Mouse (Mus musculus): Measurements from ENCODE around the gene Ssu72. TPM values are rescaled to one million over a fixed set of nuclear protein-coding genes. Genes with fewer than 3 reads are reported as not detected.

Gene Ssu72
- total and polyA plus RNA-seq, 3 experiments, result 160 to 245 (median 169) TPM

DNA sequence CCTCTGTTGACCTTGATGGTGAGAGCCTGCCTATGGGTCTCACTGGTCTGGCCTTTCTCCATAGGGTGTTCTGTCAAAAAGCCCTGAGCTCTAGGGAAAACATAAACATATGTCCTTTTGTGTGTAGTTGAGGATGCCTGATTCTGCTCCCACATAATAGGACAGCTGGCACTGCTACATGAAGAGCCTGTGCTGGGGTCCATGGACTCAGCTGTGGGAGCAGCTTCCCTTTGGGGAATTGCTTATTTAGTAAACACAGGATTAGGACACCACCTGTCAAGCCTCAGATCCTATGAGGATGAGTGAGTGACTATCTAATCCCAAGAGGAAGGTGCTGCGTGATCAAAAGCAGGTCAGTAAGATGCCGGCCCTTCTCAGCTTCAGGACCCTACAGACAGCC lies 23.4 kb downstream of the Ssu72 start:
- Histone ChIP-seq H3K27me3 (replicated peaks) (no peaks in the 10 kb centered on the region), H3K36me3 (replicated peaks in 1 of 2; ENCODE audit: control insufficient read depth in 1 of 2, insufficient read depth in 1 of 2, low read length in 1 of 2) (peaks cover 63 to 89% of the 10 kb centered on the region in 2 experiments), H3K9ac (ENCODE audit: insufficient read depth, low read depth) (no peak overlapping the region), H3K4me2 (ENCODE audit: insufficient read depth, low read depth, poor library complexity, severe bottlenecking) (no peak overlapping the region), H3K4me3 (replicated peaks in 1 of 3; ENCODE audit: low read depth in 2 of 3, low read length in 2 of 3, poor library complexity in 1 of 3) (no peak overlapping the region), H3K27ac (ENCODE audit: insufficient read depth, low read depth) (no peak overlapping the region), H3K79me2 (replicated peaks; ENCODE audit: control insufficient read depth, extremely low read depth, insufficient read depth, poor library complexity, severe bottlenecking) (no peaks in the 10 kb centered on the region), H3K4me1 (ENCODE audit: control insufficient read depth in 1 of 2, insufficient read depth in 2 of 2) (no peaks in the 10 kb centered on the region), H3K9me3 (replicated peaks; ENCODE audit: low read length) (no peaks in the 10 kb centered on the region)
- TF ChIP-seq MXI1 (IDR thresholded peaks at IDR 0.05; ENCODE audit: low read depth, low read length), result no peak
- TF ChIP-seq EP300 (IDR thresholded peaks at IDR 0.05; ENCODE audit: low read length), result no peak
- no peak for TF ChIP-seq TBP (conservative IDR thresholded peaks at IDR 0.05; ENCODE audit: low read depth, low read length)
- TF ChIP-seq ZC3H11A (IDR thresholded peaks at IDR 0.05; ENCODE audit: low read depth, low read length), result no peak
- TF ChIP-seq JUND (conservative IDR thresholded peaks at IDR 0.05; ENCODE audit: low read depth, low read length), result no peak
- no peak for TF ChIP-seq TCF12 (IDR thresholded peaks at IDR 0.05; ENCODE audit: low read depth, low read length)
- no peak for TF ChIP-seq MAX (IDR thresholded peaks at IDR 0.05; ENCODE audit: low read length)
- TF ChIP-seq PAX5 (IDR thresholded peaks at IDR 0.05; ENCODE audit: low read length), result no peak
- TF ChIP-seq POLR2A (IDR thresholded peaks at IDR 0.05; ENCODE audit: low read depth, low read length), result no peak
- TF ChIP-seq E2F4 (IDR thresholded peaks at IDR 0.05; ENCODE audit: insufficient replicate concordance, low read depth, low read length), result no peak
- TF ChIP-seq ETS1 (conservative IDR thresholded peaks at IDR 0.05; ENCODE audit: low read depth, low read length), result no peak
- no peak for TF ChIP-seq CTCF (conservative IDR thresholded peaks at IDR 0.05 in 1 of 2, IDR thresholded peaks at IDR 0.05 in 1 of 2; ENCODE audit: low read depth in 2 of 2, low read length in 2 of 2)
- TF ChIP-seq SMC3 (IDR thresholded peaks at IDR 0.05; ENCODE audit: low read depth, low read length), result no peak
- TF ChIP-seq KAT2A (IDR thresholded peaks at IDR 0.05; ENCODE audit: insufficient replicate concordance, low read length), result no peak
- no peak for TF ChIP-seq RAD21 (IDR thresholded peaks at IDR 0.05; ENCODE audit: low read depth, low read length)
- TF ChIP-seq POLR2AphosphoS2 (IDR thresholded peaks at IDR 0.05; ENCODE audit: low read depth, low read length), result no peak
- TF ChIP-seq GABPA (IDR thresholded peaks at IDR 0.05; ENCODE audit: insufficient replicate concordance, low read depth, low read length), result no peak
- no peak for TF ChIP-seq ZKSCAN1 (IDR thresholded peaks at IDR 0.05; ENCODE audit: borderline replicate concordance, low read depth, low read length)
- TF ChIP-seq USF2 (conservative IDR thresholded peaks at IDR 0.05; ENCODE audit: low read depth, low read length), result no peak
- TF ChIP-seq MEF2A (IDR thresholded peaks at IDR 0.05; ENCODE audit: borderline replicate concordance, low read depth, low read length), result no peak
- in situ Hi-C loops (cut with MboI; ENCODE audit: low pct_ligation_motif_present, low pct_unique_long_range_greater_than_20kb, low sequenced_read_pairs) (no loop called here), dilution Hi-C loops (cut with MboI; ENCODE audit: extremely low pct_ligation_motif_present, extremely low pct_unique_long_range_greater_than_20kb, low sequenced_read_pairs) (no loop called here)
- DNase-seq (ENCODE audit: extremely low read depth), result no peak

DNA sequence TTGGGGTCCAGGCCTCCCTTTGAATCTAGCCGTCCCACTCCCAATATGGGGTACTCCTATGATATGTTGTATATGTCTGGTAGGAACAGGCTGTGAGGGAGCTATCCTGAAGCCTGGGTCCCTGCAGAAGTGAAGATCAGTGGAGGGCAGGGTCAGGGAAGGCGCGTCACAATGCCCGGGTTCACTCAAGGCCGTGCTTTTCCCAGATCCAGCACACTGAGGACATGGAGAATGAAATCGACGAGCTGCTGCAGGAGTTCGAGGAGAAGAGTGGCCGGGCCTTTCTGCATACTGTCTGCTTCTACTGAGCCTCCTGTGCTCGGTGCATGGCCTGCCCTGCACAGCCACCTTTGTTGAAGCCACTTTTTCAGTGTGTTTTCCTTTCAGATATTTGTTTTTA lies 28.7 kb downstream of the Ssu72 start:
- dilution Hi-C loops (cut with MboI; ENCODE audit: extremely low pct_ligation_motif_present, extremely low pct_unique_long_range_greater_than_20kb, low sequenced_read_pairs) (no loop called here), in situ Hi-C loops (cut with MboI; ENCODE audit: low pct_ligation_motif_present, low pct_unique_long_range_greater_than_20kb, low sequenced_read_pairs) (loop anchor here (5.0 kb wide), 1 partner anchor 34 kb away; no protein-coding TSS in a partner anchor)
- Histone ChIP-seq H3K27me3 (replicated peaks) (no peaks in the 10 kb centered on the region), H3K27ac (ENCODE audit: insufficient read depth, low read depth) (no peak overlapping the region), H3K79me2 (replicated peaks; ENCODE audit: control insufficient read depth, extremely low read depth, insufficient read depth, poor library complexity, severe bottlenecking) (no peaks in the 10 kb centered on the region), H3K36me3 (replicated peaks in 1 of 2; ENCODE audit: control insufficient read depth in 1 of 2, insufficient read depth in 1 of 2, low read length in 1 of 2) (peaks cover 36 to 68% of the 10 kb centered on the region in 2 experiments), H3K9me3 (replicated peaks; ENCODE audit: low read length) (no peaks in the 10 kb centered on the region), H3K4me3 (replicated peaks in 1 of 3; ENCODE audit: low read depth in 2 of 3, low read length in 2 of 3, poor library complexity in 1 of 3) (no peak overlapping the region), H3K4me2 (ENCODE audit: insufficient read depth, low read depth, poor library complexity, severe bottlenecking) (no peak overlapping the region), H3K4me1 (ENCODE audit: control insufficient read depth in 1 of 2, insufficient read depth in 2 of 2) (peaks cover 8 to 22% of the 10 kb centered on the region in 2 experiments), H3K9ac (ENCODE audit: insufficient read depth, low read depth) (no peak overlapping the region)
- no peak for TF ChIP-seq E2F4 (IDR thresholded peaks at IDR 0.05; ENCODE audit: insufficient replicate concordance, low read depth, low read length)
- TF ChIP-seq ZC3H11A (IDR thresholded peaks at IDR 0.05; ENCODE audit: low read depth, low read length), result no peak
- no peak for TF ChIP-seq GABPA (IDR thresholded peaks at IDR 0.05; ENCODE audit: insufficient replicate concordance, low read depth, low read length)
- TF ChIP-seq MAZ (IDR thresholded peaks at IDR 0.05; ENCODE audit: low read depth, low read length), result no peak
- no peak for TF ChIP-seq POLR2A (IDR thresholded peaks at IDR 0.05; ENCODE audit: low read depth, low read length)
- TF ChIP-seq CHD1 (IDR thresholded peaks at IDR 0.05; ENCODE audit: low read depth, low read length), result no peak
- no peak for TF ChIP-seq MAX (IDR thresholded peaks at IDR 0.05; ENCODE audit: low read length)
- TF ChIP-seq UBTF (IDR thresholded peaks at IDR 0.05; ENCODE audit: low read depth, low read length), result no peak
- no peak for TF ChIP-seq ZMIZ1 (IDR thresholded peaks at IDR 0.05; ENCODE audit: low read depth, low read length)
- TF ChIP-seq ZNF384 (IDR thresholded peaks at IDR 0.05; ENCODE audit: low read depth, low read length), result no peak
- TF ChIP-seq TBP (conservative IDR thresholded peaks at IDR 0.05; ENCODE audit: low read depth, low read length), result no peak
- no peak for TF ChIP-seq ETS1 (conservative IDR thresholded peaks at IDR 0.05; ENCODE audit: low read depth, low read length)
- TF ChIP-seq HCFC1 (IDR thresholded peaks at IDR 0.05; ENCODE audit: low read depth, low read length), result no peak
- no peak for DNase-seq (ENCODE audit: extremely low read depth)
